Mouse (Mus musculus) kidney, adult 2 months (tissue): ENCODE data around the gene Ldlrad1. TPM values are rescaled to one million over a fixed set of nuclear protein-coding genes. Genes with fewer than 3 reads are reported as not detected.

ENCODE experiments used
- DNase-seq: peaks from one replicate; pipeline ENCODE4 v3.0.0; 2021
- H3K27ac ChIP-seq: fragments of 200-500 bp; 2 replicates; pipeline ENCODE4 v1.5.1; 2012; ENCODE audit warnings: low read depth, low read length, control low read depth, inconsistent platforms; ENCODE audit not compliant: insufficient read depth
- H3K27me3 ChIP-seq: fragments of 200-500 bp; replicated peaks from 2 replicates; pipeline ENCODE4 v1.6.1; 2012; ENCODE audit warnings: mild to moderate bottlenecking, moderate library complexity, low read length, inconsistent platforms; ENCODE audit not compliant: control insufficient read depth, insufficient read depth
- H3K36me3 ChIP-seq: fragments of 200-500 bp; 2 replicates; pipeline ENCODE4 v1.6.1; 2012; ENCODE audit warnings: mild to moderate bottlenecking, moderate library complexity, low read length, inconsistent platforms; ENCODE audit not compliant: control insufficient read depth, insufficient read depth
- H3K4me1 ChIP-seq: fragments of 200-500 bp; 2 replicates; pipeline ENCODE4 v1.6.1; 2011; ENCODE audit warnings: low read length; ENCODE audit not compliant: control insufficient read depth, insufficient read depth
- H3K4me3 ChIP-seq: fragments of 200-500 bp; 2 replicates; pipeline ENCODE4 v1.5.1; 2011; ENCODE audit warnings: mild to moderate bottlenecking, low read depth, low read length, control low read depth; ENCODE audit not compliant: insufficient read depth
- CTCF ChIP-seq: fragments of 200-500 bp; conservative IDR thresholded peaks from 2 replicates; pipeline ENCODE4 v1.5.1; 2011; ENCODE audit warnings: low read depth, mild to moderate bottlenecking, control low read depth, low read length, moderate library complexity, mixed read lengths; ENCODE audit not compliant: insufficient read depth, insufficient read length
- POLR2A ChIP-seq: fragments of 200-500 bp; IDR thresholded peaks from one replicate; pipeline ENCODE4 v1.6.1; 2011; ENCODE audit warnings: low read depth, low read length, control low read depth
- WGBS: fragments of 180-500 bp; shearing (Covaris S2); methylation state at CpG from one replicate; pipeline ENCODE4 v1.1.7; 2018; 5-methylcytosine and 5-hydroxymethylcytosine counted together
- polyA plus RNA-seq: library from polyadenylated mRNA; depleted of rRNA; stranded (reverse); fragments of >200 nt; gene quantifications from 2 replicates; pipeline ENCODE4 v1.2.3, GENCODE M21; 2012

The Ldlrad1 gene
- polyA plus RNA-seq, 1 experiment, result not detected

- Histone ChIP-seq H3K36me3 (no peaks in the 10 kb centered on the region), H3K27me3 (no peaks in the 10 kb centered on the region), H3K4me3 (no peak overlapping the region), H3K4me1 (no peaks in the 10 kb centered on the region), H3K27ac (no peak overlapping the region)
- 84% methylated on average over 4 of the region's 4 CpGs for WGBS
- TF ChIP-seq POLR2A (no peak), CTCF (no peak)
- no peak for DNase-seq
Measured at GRCm38 (mm10) chr4:107211465-107211864, 2.5 kb downstream of the Ldlrad1 start.

GRCm38 (mm10) chr4:107211936-107212335 is 3.0 kb downstream of the Ldlrad1 start:
- Histone ChIP-seq H3K36me3 (no peaks in the 10 kb centered on the region), H3K27me3 (no peaks in the 10 kb centered on the region), H3K4me3 (no peak overlapping the region), H3K27ac (no peak overlapping the region), H3K4me1 (no peaks in the 10 kb centered on the region)
- DNase-seq, result no peak
- WGBS, result 86% methylated on average over 5 of the region's 5 CpGs
- TF ChIP-seq CTCF (no peak), POLR2A (no peak)

- no peak for DNase-seq
- TF ChIP-seq POLR2A (no peak), CTCF (no peak)
- 59% methylated on average over 12 of the region's 12 CpGs for WGBS
Measured at GRCm38 (mm10) chr4:107213279-107214011, 4.5 kb downstream of the Ldlrad1 start.

GRCm38 (mm10) chr4:107217574-107217973 is 8.6 kb downstream of the Ldlrad1 start:
- TF ChIP-seq CTCF (no peak), POLR2A (no peak)
- no peaks in the 10 kb centered on the region for H3K4me1 ChIP-seq
- no peak overlapping the region for H3K4me3 ChIP-seq
- H3K27me3 ChIP-seq, result no peaks in the 10 kb centered on the region
- WGBS, result 84% methylated on average over 9 of the region's 9 CpGs
- no peaks in the 10 kb centered on the region for H3K36me3 ChIP-seq
- DNase-seq, result no peak
- no peak overlapping the region for H3K27ac ChIP-seq

More at GRCm38 (mm10) chr4:107213279-107214011, 4.5 kb downstream of the Ldlrad1 start:
- Histone ChIP-seq H3K27me3 (no peaks in the 10 kb centered on the region), H3K4me3 (no peak overlapping the region), H3K27ac (no peak overlapping the region), H3K36me3 (no peaks in the 10 kb centered on the region), H3K4me1 (no peaks in the 10 kb centered on the region)

- no peaks in the 10 kb centered on the region for H3K4me1 ChIP-seq
- WGBS, result 74% methylated on average over 5 of the region's 5 CpGs
- H3K36me3 ChIP-seq, result no peaks in the 10 kb centered on the region
- TF ChIP-seq CTCF, result no peak
- TF ChIP-seq POLR2A, result no peak
- H3K27me3 ChIP-seq, result no peaks in the 10 kb centered on the region
- no peak for DNase-seq
- no peak overlapping the region for H3K27ac ChIP-seq
- H3K4me3 ChIP-seq, result no peak overlapping the region
Measured at GRCm38 (mm10) chr4:107221524-107221923, 12.5 kb downstream of the Ldlrad1 start.

- WGBS, result 82% methylated on average over 11 of the region's 11 CpGs
- no peaks in the 10 kb centered on the region for H3K27me3 ChIP-seq
- H3K4me1 ChIP-seq, result no peaks in the 10 kb centered on the region
- H3K4me3 ChIP-seq, result no peak overlapping the region
- TF ChIP-seq CTCF (no peak), POLR2A (no peak)
- DNase-seq, result peak; percentile 19
- no peak overlapping the region for H3K27ac ChIP-seq
- H3K36me3 ChIP-seq, result no peaks in the 10 kb centered on the region
Measured at GRCm38 (mm10) chr4:107223225-107224204, 14.5 kb downstream of the Ldlrad1 start.

DNA sequence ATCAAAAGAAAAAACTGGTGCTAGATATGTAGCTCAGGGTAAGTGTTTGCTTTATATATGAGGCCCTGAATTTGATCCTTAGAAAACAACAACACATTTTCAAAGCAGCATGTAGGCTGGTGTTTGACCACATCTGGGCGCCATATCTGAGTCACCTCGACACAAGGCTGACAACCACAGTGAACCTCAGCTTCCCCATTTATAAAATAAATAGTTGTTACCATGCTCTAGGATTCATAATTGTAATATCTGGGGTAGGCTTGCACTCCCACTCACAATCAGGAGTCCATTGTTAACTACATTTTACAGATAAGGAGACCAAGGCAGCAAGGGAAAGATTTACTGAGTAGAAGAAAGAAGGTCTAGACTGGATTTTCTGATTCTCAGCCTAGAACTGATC is 17.3 kb downstream of the Ldlrad1 start:
- TF ChIP-seq CTCF, result no peak
- TF ChIP-seq POLR2A, result no peak
- no peak for DNase-seq
- no peak overlapping the region for H3K4me3 ChIP-seq
- H3K36me3 ChIP-seq, result no peaks in the 10 kb centered on the region
- WGBS, result 87% methylated on average over 2 of the region's 2 CpGs
- no peaks in the 10 kb centered on the region for H3K4me1 ChIP-seq
- no peak overlapping the region for H3K27ac ChIP-seq
- H3K27me3 ChIP-seq, result no peaks in the 10 kb centered on the region
